Mouse (Mus musculus): ENCODE measurements around the gene Imp3.

Gene Imp3

GRCm38 (mm10) chr9:56970158-56970557 is 32.9 kb downstream of the Imp3 start:
- DNase-seq (ENCODE audit: low spot score in 2 of 2): no peak

DNA sequence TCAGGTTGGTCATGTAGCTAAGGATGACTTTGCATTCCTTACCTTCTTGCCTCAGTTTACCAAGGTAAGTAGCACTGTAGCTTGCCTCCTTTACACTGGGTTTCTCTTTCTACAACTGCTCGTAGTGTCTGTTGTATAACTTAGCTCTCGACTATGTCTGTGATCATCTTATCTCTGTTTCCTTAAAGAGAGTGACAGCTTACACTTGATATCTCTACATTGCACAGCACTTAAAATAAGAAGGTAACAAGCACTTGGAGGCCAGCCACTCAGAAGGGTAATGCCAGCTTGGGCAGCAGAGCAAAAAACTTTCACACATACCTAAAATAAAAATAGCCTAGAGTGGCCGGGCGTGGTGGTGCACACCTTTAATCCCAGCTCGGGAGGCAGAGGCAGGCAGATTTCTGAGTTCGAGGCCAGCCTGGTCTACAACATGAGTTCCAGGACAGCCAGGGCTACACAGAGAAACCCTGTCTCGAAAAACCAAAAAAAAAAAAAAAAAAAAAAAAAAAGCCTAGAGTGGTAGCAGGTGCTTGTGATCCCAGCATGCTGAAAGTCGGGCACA is 36.8 kb downstream of the Imp3 start:
- DNase-seq (ENCODE audit: low spot score in 2 of 2): no peak

- no peak for DNase-seq (ENCODE audit: low spot score in 2 of 2)
Measured at GRCm38 (mm10) chr9:56975199-56975598, 37.9 kb downstream of the Imp3 start.

DNA sequence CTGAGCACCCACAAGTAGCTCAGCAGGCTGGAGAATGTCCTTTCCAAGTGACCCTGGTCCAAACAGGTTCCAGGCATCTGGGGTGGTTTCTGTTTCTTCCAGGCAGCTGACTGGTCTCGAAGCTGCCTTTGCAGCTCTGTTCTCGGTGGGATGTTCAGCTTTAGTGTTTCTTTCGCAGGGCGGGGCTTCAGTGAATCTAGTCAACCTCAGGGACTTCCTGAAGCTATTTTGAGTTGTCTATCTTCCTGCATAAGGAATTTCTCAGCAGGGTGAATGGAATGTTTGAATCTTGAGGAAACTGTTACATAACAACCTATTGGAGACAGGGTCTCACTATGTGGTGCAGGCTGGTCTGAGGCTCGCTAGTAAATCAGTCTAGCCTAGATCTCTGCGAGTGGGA is 42.9 kb downstream of the Imp3 start:
- no peak for DNase-seq (ENCODE audit: low spot score in 2 of 2)

DNA sequence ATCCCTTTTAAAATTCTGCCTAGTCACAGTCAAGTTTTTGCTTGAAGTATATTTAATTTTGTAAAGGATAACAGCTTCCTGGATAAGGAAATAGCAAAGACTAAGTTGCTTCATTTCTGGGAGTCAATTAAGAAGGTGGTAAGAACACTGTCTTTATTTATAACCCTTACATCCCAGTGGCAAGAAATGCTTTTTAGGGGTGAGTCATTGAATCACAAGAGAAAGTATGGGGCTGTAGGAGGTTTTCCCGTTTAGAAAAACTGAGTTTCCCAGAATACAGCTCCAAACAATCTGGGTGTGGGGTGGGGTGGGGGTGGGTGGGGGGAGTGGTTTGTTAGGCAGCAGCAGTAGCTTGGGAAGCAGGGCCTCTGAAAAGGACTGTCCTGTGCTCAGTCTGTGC is 44.2 kb downstream of the Imp3 start:
- DNase-seq (ENCODE audit: low spot score in 2 of 2): no peak
